8 mouse cellular contexts compared by ENCODE assay signal in genomic region chr11:98939953-98940641, GRCm38 (mm10). TPM values are rescaled to one million over a fixed set of nuclear protein-coding genes. Genes with fewer than 3 reads are reported as not detected.
DNase-seq lines count a peak whose midpoint lies in the region; ATAC-seq and TF ChIP-seq lines count a peak whose summit lies in the region.

No protein-coding gene starts in this region.

- no peaks in the 10 kb centered on the region for H3K27me3 ChIP-seq in kidney, embryonic 14.5 days (ENCODE audit: control insufficient read depth, insufficient read depth, low read length)
- H3K27me3 ChIP-seq in kidney, adult 2 months (replicated peaks; ENCODE audit: control insufficient read depth, insufficient read depth, low read length), result no peaks in the 10 kb centered on the region
- H3K27me3 ChIP-seq in hindbrain, embryonic 11.5 days (ENCODE audit: control insufficient read depth, insufficient read depth, low read length), result no peaks in the 10 kb centered on the region; the same call in 1 of the 2 replicates

- peak overlapping the region; percentile 70 for H3K4me2 ChIP-seq in kidney, embryonic 14.5 days (replicated peaks; ENCODE audit: low read depth, low read length)
- peak overlapping the region; percentile 98 for H3K4me2 ChIP-seq in hindbrain, embryonic 11.5 days (replicated peaks; ENCODE audit: low read depth, low read length)

- peaks cover 82% of the 10 kb centered on the region for H3K4me1 ChIP-seq in kidney, embryonic 14.5 days (ENCODE audit: control insufficient read depth, insufficient read depth, low read length)
- peaks cover 68% of the 10 kb centered on the region for H3K4me1 ChIP-seq in kidney, adult 2 months (ENCODE audit: control insufficient read depth, insufficient read depth, low read length)
- peaks cover 54% of the 10 kb centered on the region for H3K4me1 ChIP-seq in brown adipose tissue, adult 24 weeks (ENCODE audit: control insufficient read depth, insufficient read depth, insufficient read length, low read length)
- H3K4me1 ChIP-seq in hindbrain, embryonic 11.5 days (replicated peaks; ENCODE audit: control insufficient read depth, insufficient read depth, low read length), result peaks cover 51% of the 10 kb centered on the region

- TF ChIP-seq CTCF in kidney, adult 2 months (conservative IDR thresholded peaks at IDR 0.05; ENCODE audit: insufficient read depth, insufficient read length, low read depth, low read length), result no peak

- 49% methylated on average over 11 of the region's 11 CpGs for WGBS in kidney, embryonic 14.5 days
- WGBS in kidney, adult 2 months, result 50% methylated on average over 11 of the region's 11 CpGs
- 45% methylated on average over 11 of the region's 11 CpGs for WGBS in hindbrain, embryonic 11.5 days

- H3K4me3 ChIP-seq in kidney, embryonic 14.5 days (ENCODE audit: low read length), result peak overlapping the region; percentile 65; the same call in 1 of the 2 replicates
- H3K4me3 ChIP-seq in kidney, adult 2 months (ENCODE audit: insufficient read depth, low read depth, low read length), result no peak overlapping the region; the same call in 1 of the 2 replicates
- H3K4me3 ChIP-seq in brown adipose tissue, adult 24 weeks (ENCODE audit: insufficient read depth, low read depth, low read length), result peak overlapping the region; percentile 12
- H3K4me3 ChIP-seq in hindbrain, embryonic 11.5 days (ENCODE audit: low read depth, low read length), result no peak overlapping the region

- peak overlapping the region; percentile 77; the same call in 1 of the 2 replicates for H3K9ac ChIP-seq in kidney, embryonic 14.5 days (ENCODE audit: low read depth, low read length)
- H3K9ac ChIP-seq in hindbrain, embryonic 11.5 days (ENCODE audit: low read depth, low read length), result peak overlapping the region; percentile 42; the same call in 1 of the 2 replicates

- ATAC-seq in kidney, embryonic 14.5 days (ENCODE audit: low FRiP score, low TSS enrichment), result no peak
- ATAC-seq in hindbrain, embryonic 11.5 days (ENCODE audit: low FRiP score), result no peak

- H3K36me3 ChIP-seq in kidney, embryonic 14.5 days (ENCODE audit: control insufficient read depth, insufficient read depth, low read length), result no peaks in the 10 kb centered on the region
- H3K36me3 ChIP-seq in kidney, adult 2 months (ENCODE audit: control insufficient read depth, insufficient read depth, low read length), result no peaks in the 10 kb centered on the region
- H3K36me3 ChIP-seq in hindbrain, embryonic 11.5 days (ENCODE audit: control insufficient read depth, insufficient read depth, low read length), result no peaks in the 10 kb centered on the region

- TF ChIP-seq POLR2A in kidney, adult 2 months (IDR thresholded peaks at IDR 0.05; ENCODE audit: low read depth, low read length), result no peak

- peak overlapping the region; percentile 98; the same call in 1 of the 2 replicates for H3K27ac ChIP-seq in kidney, embryonic 14.5 days (ENCODE audit: low read depth, low read length)
- H3K27ac ChIP-seq in kidney, adult 2 months (ENCODE audit: insufficient read depth, low read depth, low read length), result no peak overlapping the region
- H3K27ac ChIP-seq in brown adipose tissue, adult 24 weeks (replicated peaks; ENCODE audit: low read depth, low read length), result 0 out of 2 replicates have a peak overlapping the region, but pooled peaks have one; percentile 8
- 0 out of 2 replicates have a peak overlapping the region, but pooled peaks have one; percentile 39 for H3K27ac ChIP-seq in hindbrain, embryonic 11.5 days (ENCODE audit: low read depth, low read length)

- no peaks in the 10 kb centered on the region for H3K9me3 ChIP-seq in kidney, embryonic 14.5 days (ENCODE audit: control insufficient read depth, low read length)
- no peaks in the 10 kb centered on the region for H3K9me3 ChIP-seq in hindbrain, embryonic 11.5 days (ENCODE audit: control insufficient read depth, low read length)

- DNase-seq in kidney, adult 2 months, result no peak
- DNase-seq in CD4-positive helper T cell, adult 2 months (ENCODE audit: low read depth, low spot score), result peak; percentile 60
- DNase-seq in hindbrain, embryonic 11.5 days (ENCODE audit: low spot score), result no peak
- DNase-seq in lung, postnatal 36 days, result peak; percentile 59
- DNase-seq in c-Kit-positive CD71-positive TER-119-positive erythroid progenitor cells, embryonic 14.5 days (ENCODE audit: low spot score), result no peak
- DNase-seq in ovary, postnatal 14 days (ENCODE audit: low spot score), result no peak

RNA-seq across cellular contexts. Expression of gene Rara, which starts 12.5 kb away (rescaled TPM):
- 27.7 and 36.7 TPM in 2 replicates for polyA plus RNA-seq in kidney, embryonic 14.5 days (2014; fragmentation: Nextera tagmentation; extraction: Ambion mirVana)
- polyA plus RNA-seq in kidney, adult 2 months (2012; rRNA removed), result 18.0 and 19.6 TPM in 2 replicates
- polyA plus RNA-seq in brown adipose tissue, adult 24 weeks (2012; ENCODE audit: insufficient read depth, insufficient read length, missing spikeins), result 3.2 and 5.5 TPM in 2 replicates
- 48.3 and 51.2 TPM in 2 replicates for polyA plus RNA-seq in hindbrain, embryonic 11.5 days (2014; fragmentation: Nextera tagmentation; extraction: Ambion mirVana)

RNA-seq across cellular contexts. Expression of gene Cdc6, which starts 32.5 kb away (rescaled TPM):
- 32.5 and 44.1 TPM in 2 replicates for polyA plus RNA-seq in kidney, embryonic 14.5 days (2014; fragmentation: Nextera tagmentation; extraction: Ambion mirVana)
- 0.11 and 0.14 TPM in 2 replicates for polyA plus RNA-seq in kidney, adult 2 months (2012; rRNA removed)
- 0.28 and 1.7 TPM in 2 replicates for polyA plus RNA-seq in brown adipose tissue, adult 24 weeks (2012; ENCODE audit: insufficient read depth, insufficient read length, missing spikeins)
- 33.1 and 39.0 TPM in 2 replicates for polyA plus RNA-seq in hindbrain, embryonic 11.5 days (2014; fragmentation: Nextera tagmentation; extraction: Ambion mirVana)

RNA-seq across cellular contexts. Expression of gene Gjd3, which starts 42.7 kb away (rescaled TPM):
- 0.64 TPM in 1 of 2 replicates, not detected in the other for polyA plus RNA-seq in kidney, embryonic 14.5 days (2014; fragmentation: Nextera tagmentation; extraction: Ambion mirVana)
- polyA plus RNA-seq in kidney, adult 2 months (2012; rRNA removed), result 0.34 and 0.57 TPM in 2 replicates
- polyA plus RNA-seq in brown adipose tissue, adult 24 weeks (2012; ENCODE audit: insufficient read depth, insufficient read length, missing spikeins), result not detected in 2 replicates
- 0.28 and 0.74 TPM in 2 replicates for polyA plus RNA-seq in hindbrain, embryonic 11.5 days (2014; fragmentation: Nextera tagmentation; extraction: Ambion mirVana)

Comparison
In these comparisons a context has a peak if more than half of its experiments do, and no peak if none do; other contexts are left out.
1. H3K4me3 ChIP-seq: peak in kidney, embryonic 14.5 days (single experiment) and brown adipose tissue, adult 24 weeks (single experiment); none in kidney, adult 2 months (single experiment) and hindbrain, embryonic 11.5 days (single experiment).
2. RNA of gene Cdc6, which starts 32.5 kb away (polyA plus RNA-seq): 32.5 to 44.1 TPM in kidney, embryonic 14.5 days and 33.1 to 39.0 TPM in hindbrain, embryonic 11.5 days; 0.28 to 1.7 TPM in brown adipose tissue, adult 24 weeks and 0.11 to 0.14 TPM in kidney, adult 2 months; every median in the first group is over 10 times any median in the second.
3. DNase-seq: peak in CD4-positive helper T cell, adult 2 months (single experiment) and lung, postnatal 36 days (single experiment); none in kidney, adult 2 months (single experiment), hindbrain, embryonic 11.5 days (single experiment), c-Kit-positive CD71-positive TER-119-positive erythroid progenitor cells, embryonic 14.5 days (single experiment) and ovary, postnatal 14 days (single experiment).